Mouse (Mus musculus) embryonic facial prominence, embryonic 14.5 days (tissue): ENCODE data around the gene Ripk4. TPM values are rescaled to one million over a fixed set of nuclear protein-coding genes. Genes with fewer than 3 reads are reported as not detected.

Experiments used
- ATAC-seq: fragments of 200-750 bp; cut with Nextera tagmentation; 2 replicates; pipeline ENCODE4 v1.8.0; 2017; ENCODE audit warnings: low read depth, moderate number of reproducible peaks, moderate TSS enrichment
- DNase-seq: peaks from one replicate; pipeline ENCODE4 v3.0.0-alpha.2; 2015; ENCODE audit warnings: low spot score
- H3K27ac ChIP-seq: fragments of 300-500 bp; sonication (generic); replicated peaks from 2 replicates; pipeline ENCODE4 v1.5.1; 2014; ENCODE audit warnings: low read depth, mild to moderate bottlenecking, low read length, moderate library complexity
- H3K27me3 ChIP-seq: fragments of 300-500 bp; sonication (generic); replicated peaks from 2 replicates; pipeline ENCODE4 v1.6.1; 2014; ENCODE audit warnings: low read length; ENCODE audit not compliant: control insufficient read depth, insufficient read depth
- H3K36me3 ChIP-seq: fragments of 300-500 bp; sonication (generic); 2 replicates; pipeline ENCODE4 v1.6.1; 2014; ENCODE audit warnings: low read length, mixed read lengths; ENCODE audit not compliant: control insufficient read depth, insufficient read depth
- H3K4me1 ChIP-seq: fragments of 300-500 bp; sonication (generic); 2 replicates; pipeline ENCODE4 v1.6.1; 2014; ENCODE audit warnings: antibody characterized with exemption, low read length; ENCODE audit not compliant: control insufficient read depth, insufficient read depth
- H3K4me2 ChIP-seq: fragments of 300-500 bp; sonication (generic); 2 replicates; pipeline ENCODE4 v1.6.1; 2014; ENCODE audit warnings: low read depth, mild to moderate bottlenecking, low read length, moderate library complexity, mixed read lengths
- H3K4me3 ChIP-seq: fragments of 300-500 bp; sonication (generic); 2 replicates; pipeline ENCODE4 v1.5.1; 2014; ENCODE audit warnings: low read depth, mild to moderate bottlenecking, low read length
- H3K9ac ChIP-seq: fragments of 300-500 bp; sonication (generic); 2 replicates; pipeline ENCODE4 v1.6.1; 2014; ENCODE audit warnings: low read depth, mild to moderate bottlenecking, low read length, moderate library complexity, mixed read lengths
- H3K9me3 ChIP-seq: fragments of 300-500 bp; sonication (generic); 2 replicates; pipeline ENCODE4 v1.6.1; 2016; ENCODE audit warnings: low read length; ENCODE audit not compliant: control insufficient read depth
- WGBS: fragments of 180-500 bp; shearing (Covaris S2); extraction: QIAGEN DNeasy Blood & Tissue Kit; methylation state at CpG from one replicate; pipeline ENCODE4 v1.1.7; 2014; 5-methylcytosine and 5-hydroxymethylcytosine counted together
- polyA plus RNA-seq: library from polyadenylated mRNA; unstranded; fragments of >200 nt; fragmentation: Nextera tagmentation; extraction: Ambion mirVana; gene quantifications from 2 replicates; pipeline ENCODE4 v1.2.1, GENCODE M21; 2014

Gene Ripk4
- polyA plus RNA-seq, 1 experiment from 2014 or later, result 11.1 TPM

DNA sequence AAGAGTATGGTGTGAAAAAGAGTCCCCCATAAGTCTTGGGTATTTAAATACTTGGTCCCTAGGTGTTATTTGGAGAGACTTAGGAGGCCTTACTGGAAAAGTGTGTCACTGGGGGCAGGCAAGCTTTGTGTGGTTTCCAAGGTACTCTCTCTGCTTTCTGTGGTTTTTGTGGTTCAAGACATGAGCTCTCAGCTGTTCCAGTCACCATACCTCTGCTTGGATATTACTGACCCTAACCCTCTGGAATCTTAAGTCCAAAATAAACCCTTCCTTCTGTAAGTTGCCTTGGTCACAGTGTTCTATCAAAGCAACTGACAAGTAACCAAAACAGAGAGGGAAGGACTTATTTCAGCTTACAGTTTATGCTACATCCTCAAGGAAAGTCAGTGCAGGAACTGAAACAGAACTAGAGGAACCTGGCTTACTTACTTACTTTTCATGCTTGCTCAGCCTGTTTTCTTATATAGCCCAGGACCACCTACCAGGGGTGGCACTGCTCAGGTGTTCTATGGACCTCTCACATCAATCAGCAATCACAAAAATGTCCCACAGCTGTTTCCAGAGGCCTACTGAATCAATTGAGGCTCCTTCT is 44.1 kb downstream of the Ripk4 start:
- no peak for ATAC-seq
- DNase-seq, result no peak
- Histone ChIP-seq H3K4me1 (no peaks in the 10 kb centered on the region), H3K9ac (no peak overlapping the region), H3K27ac (no peak overlapping the region), H3K36me3 (no peaks in the 10 kb centered on the region), H3K4me3 (no peak overlapping the region), H3K27me3 (no peaks in the 10 kb centered on the region), H3K9me3 (no peaks in the 10 kb centered on the region), H3K4me2 (no peak overlapping the region)

GRCm38 (mm10) chr16:97716567-97716966 is 47.0 kb downstream of the Ripk4 start:
- Histone ChIP-seq H3K27me3 (no peaks in the 10 kb centered on the region), H3K27ac (no peak overlapping the region), H3K9ac (no peak overlapping the region), H3K36me3 (no peaks in the 10 kb centered on the region), H3K4me3 (no peak overlapping the region), H3K9me3 (no peaks in the 10 kb centered on the region), H3K4me1 (no peaks in the 10 kb centered on the region), H3K4me2 (no peak overlapping the region)
- ATAC-seq, result no peak
- 83% methylated on average over 6 of the region's 6 CpGs for WGBS
- DNase-seq, result no peak

- no peaks in the 10 kb centered on the region for H3K9me3 ChIP-seq
- H3K4me1 ChIP-seq, result no peaks in the 10 kb centered on the region
- H3K27ac ChIP-seq, result no peak overlapping the region
- H3K4me2 ChIP-seq, result no peak overlapping the region
- ATAC-seq (no peak), DNase-seq (no peak)
- no peak overlapping the region for H3K9ac ChIP-seq
- H3K36me3 ChIP-seq, result no peaks in the 10 kb centered on the region
- H3K27me3 ChIP-seq, result no peaks in the 10 kb centered on the region
- H3K4me3 ChIP-seq, result no peak overlapping the region
These were observed 51.5 kb downstream of the Ripk4 start for GRCm38 (mm10) chr16:97712129-97712528.

GRCm38 (mm10) chr16:97701871-97702270 is 61.7 kb downstream of the Ripk4 start:
- Histone ChIP-seq H3K36me3 (no peaks in the 10 kb centered on the region), H3K27ac (no peak overlapping the region), H3K4me2 (no peak overlapping the region), H3K4me1 (no peaks in the 10 kb centered on the region), H3K9me3 (no peaks in the 10 kb centered on the region), H3K27me3 (no peaks in the 10 kb centered on the region), H3K9ac (no peak overlapping the region), H3K4me3 (no peak overlapping the region)
- no peak for ATAC-seq
- no peak for DNase-seq
- WGBS, result 54% methylated on average over 1 of the region's 1 CpGs

DNA sequence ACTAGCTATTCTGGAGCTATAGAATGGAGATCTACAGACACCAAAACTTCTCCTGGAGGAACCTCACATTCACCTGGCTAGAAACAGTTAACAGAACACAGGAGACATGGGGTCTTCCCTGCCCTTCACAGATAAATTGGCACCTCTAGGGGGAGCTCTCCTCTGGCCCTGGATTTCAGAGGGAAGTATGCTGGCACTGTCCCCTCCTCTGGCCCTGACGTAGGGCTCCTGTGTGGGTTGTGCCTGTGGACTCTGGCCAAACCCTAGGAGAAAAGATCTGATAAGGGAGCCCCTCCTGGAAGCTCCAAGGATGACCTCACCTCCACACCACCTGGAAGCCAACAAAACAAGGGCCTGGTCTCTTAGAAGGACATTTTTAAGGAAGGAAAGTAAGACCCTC is 65.8 kb downstream of the Ripk4 start:
- H3K27ac ChIP-seq, result no peak overlapping the region
- H3K36me3 ChIP-seq, result no peaks in the 10 kb centered on the region
- H3K4me3 ChIP-seq, result no peak overlapping the region
- ATAC-seq (no peak), DNase-seq (no peak)
- no peaks in the 10 kb centered on the region for H3K9me3 ChIP-seq
- no peak overlapping the region for H3K4me2 ChIP-seq
- WGBS, result 24% methylated on average over 1 of the region's 1 CpGs
- H3K27me3 ChIP-seq, result no peaks in the 10 kb centered on the region
- H3K4me1 ChIP-seq, result no peaks in the 10 kb centered on the region
- H3K9ac ChIP-seq, result no peak overlapping the region

- no peaks in the 10 kb centered on the region for H3K27me3 ChIP-seq
- ATAC-seq (no peak), DNase-seq (no peak)
- H3K36me3 ChIP-seq, result no peaks in the 10 kb centered on the region
- no peaks in the 10 kb centered on the region for H3K4me1 ChIP-seq
- no peak overlapping the region for H3K9ac ChIP-seq
- H3K9me3 ChIP-seq, result no peaks in the 10 kb centered on the region
- H3K4me3 ChIP-seq, result no peak overlapping the region
- no peak overlapping the region for H3K4me2 ChIP-seq
- no peak overlapping the region for H3K27ac ChIP-seq
- 80% methylated on average over 4 of the region's 4 CpGs for WGBS
These were observed 67.9 kb downstream of the Ripk4 start for GRCm38 (mm10) chr16:97695709-97696108.

Other genes with a start within 250 kb of the Ripk4 start
- 0.18 TPM in 1 of 2 replicates, not detected in the other for gene Fam3b, start 249.0 kb downstream of the Ripk4 start, polyA plus RNA-seq
- gene Tmprss2, start 152.6 kb downstream of the Ripk4 start, polyA plus RNA-seq, result 2.5 and 2.8 TPM in 2 replicates
- gene Prdm15, start 88.1 kb upstream of the Ripk4 start, polyA plus RNA-seq, result 8.7 and 9.4 TPM in 2 replicates
- gene C2cd2, start 198.8 kb upstream of the Ripk4 start, polyA plus RNA-seq, result 22.0 and 24.5 TPM in 2 replicates
- gene Zbtb21, start 198.8 kb upstream of the Ripk4 start, polyA plus RNA-seq, result 14.1 and 14.3 TPM in 2 replicates
- gene B230307C23Rik, start 233.5 kb upstream of the Ripk4 start, polyA plus RNA-seq, result 33.6 and 34.2 TPM in 2 replicates